Mouse (Mus musculus) CD4-positive naive resting alpha-beta T cell, adult 57 days (primary cell): ENCODE results near the gene H2-M3. TPM values are rescaled to one million over a fixed set of nuclear protein-coding genes. Genes with fewer than 3 reads are reported as not detected.

Experiments
- total RNA-seq: library from RNA; stranded (reverse); gene quantifications from one replicate; pipeline ENCODE4 v1.2.4, GENCODE M21; 2023

Gene H2-M3
- total RNA-seq: 28.4 TPM

GRCm38 (mm10) chr17:37270058-37270701 lies at the start of gene H2-M3:
Gene H2-M3 (plus strand): TSS chr17:37270220.

GRCm38 (mm10) chr17:37237230-37237629 lies 32.8 kb upstream of the H2-M3 start, which contains the start of gene Olfr97:
Gene Olfr97 (minus strand): TSS chr17:37237330.

GRCm38 (mm10) chr17:37263626-37264025 lies 6.4 kb upstream of the H2-M3 start, which contains the start of gene Olfr98:
Gene Olfr98 (minus strand): TSS chr17:37263749.

GRCm38 (mm10) chr17:37283360-37283759 lies 13.3 kb downstream of the H2-M3 start, which contains the start of gene Olfr99:
Gene Olfr99 (minus strand): TSS chr17:37283460.

GRCm38 (mm10) chr17:37304213-37304612 lies 34.2 kb downstream of the H2-M3 start, which contains the start of gene Olfr101:
Gene Olfr101 (minus strand): TSS chr17:37304313.

GRCm38 (mm10) chr17:37316954-37317353 lies 46.9 kb downstream of the H2-M3 start, which contains the start of gene Olfr102:
Gene Olfr102 (minus strand): TSS chr17:37317054.

Other genes starting within 250 kb of the H2-M3 start
- gene Mog, start 246.8 kb upstream of the H2-M3 start, total RNA-seq: not detected
- gene Gabbr1, start 224.3 kb upstream of the H2-M3 start, total RNA-seq: 116 TPM
- gene Olfr90, start 181.7 kb upstream of the H2-M3 start, total RNA-seq: not detected
- not detected for gene Olfr91, start 171.9 kb upstream of the H2-M3 start, total RNA-seq
- not detected for gene Olfr92, start 150.1 kb upstream of the H2-M3 start, total RNA-seq
- gene Olfr93, start 108.7 kb upstream of the H2-M3 start, total RNA-seq: not detected
- gene Ubd, start 76.3 kb upstream of the H2-M3 start, total RNA-seq: not detected
- not detected for gene Olfr94, start 69.2 kb upstream of the H2-M3 start, total RNA-seq
- not detected for gene Olfr95, start 57.1 kb upstream of the H2-M3 start, total RNA-seq
- gene Olfr96, start 50.1 kb upstream of the H2-M3 start, total RNA-seq: not detected
- gene Olfr97, start 32.9 kb upstream of the H2-M3 start, total RNA-seq: not detected
- not detected for gene Olfr98, start 6.5 kb upstream of the H2-M3 start, total RNA-seq
- gene Olfr99, start 13.2 kb downstream of the H2-M3 start, total RNA-seq: not detected
- gene Olfr101, start 34.1 kb downstream of the H2-M3 start, total RNA-seq: not detected
- not detected for gene Olfr102, start 46.8 kb downstream of the H2-M3 start, total RNA-seq
- gene Olfr103, start 69.5 kb downstream of the H2-M3 start, total RNA-seq: not detected
- not detected for gene Olfr104-ps, start 89.4 kb downstream of the H2-M3 start, total RNA-seq
- not detected for gene Olfr105-ps, start 108.8 kb downstream of the H2-M3 start, total RNA-seq
- not detected for gene Olfr106-ps, start 120.2 kb downstream of the H2-M3 start, total RNA-seq
- gene Olfr107, start 129.0 kb downstream of the H2-M3 start, total RNA-seq: not detected
- not detected for gene Olfr108, start 175.3 kb downstream of the H2-M3 start, total RNA-seq
- not detected for gene Olfr109, start 188.7 kb downstream of the H2-M3 start, total RNA-seq
- not detected for gene H2-M2, start 213.3 kb downstream of the H2-M3 start, total RNA-seq
- gene Olfr110, start 222.2 kb downstream of the H2-M3 start, total RNA-seq: not detected
- gene Olfr111, start 237.8 kb downstream of the H2-M3 start, total RNA-seq: not detected